20 mouse cellular contexts compared by ENCODE assay signal in genomic region chr7:83840076-83840475, GRCm38 (mm10). TPM values are rescaled to one million over a fixed set of nuclear protein-coding genes. Genes with fewer than 3 reads are reported as not detected.
DNase-seq lines count a peak whose midpoint lies in the region; ATAC-seq lines count a peak whose summit lies in the region.
"Had no signal": no experiment of that assay in that cellular context is flagged by ENCODE, and none has a peak within 500 bp of the region (broad histone marks: within the 10 kb centered on the region; RNA-seq: fewer than 3 reads in every experiment).

No protein-coding gene starts in this region.

- no peaks in the 10 kb centered on the region for H3K9me3 ChIP-seq in heart, embryonic 10.5 days
- H3K9me3 ChIP-seq in midbrain, embryonic 11.5 days (ENCODE audit: control insufficient read depth, low read length), result no peaks in the 10 kb centered on the region
- H3K9me3 ChIP-seq in midbrain, embryonic 13.5 days, result no peaks in the 10 kb centered on the region
- H3K9me3 ChIP-seq: G1E had no signal

- H3K27me3 ChIP-seq in heart, embryonic 10.5 days (ENCODE audit: insufficient read depth, poor library complexity, severe bottlenecking), result no peaks in the 10 kb centered on the region
- H3K27me3 ChIP-seq in midbrain, embryonic 11.5 days (ENCODE audit: control insufficient read depth, insufficient read depth, low read length), result no peaks in the 10 kb centered on the region
- H3K27me3 ChIP-seq in midbrain, embryonic 13.5 days, result no peaks in the 10 kb centered on the region
- H3K27me3 ChIP-seq: CH12.LX, Patski had no signal

- no peak overlapping the region for H3K4me2 ChIP-seq in midbrain, embryonic 11.5 days
- H3K4me2 ChIP-seq in midbrain, embryonic 13.5 days (replicated peaks), result no peak overlapping the region

- no peak overlapping the region for H3K4me3 ChIP-seq in heart, embryonic 10.5 days
- H3K4me3 ChIP-seq in midbrain, embryonic 11.5 days (ENCODE audit: low read depth, low read length), result no peak overlapping the region
- H3K4me3 ChIP-seq in midbrain, embryonic 13.5 days (replicated peaks), result no peak overlapping the region

- DNase-seq in heart, adult 11 months, result peak; percentile 73
- DNase-seq in heart, embryonic 10.5 days (ENCODE audit: low spot score), result no peak
- peak; percentile 69 for DNase-seq in midbrain, embryonic 11.5 days (ENCODE audit: low spot score, missing footprints)
- DNase-seq: adrenal gland, adult 2 months; adrenal gland, adult 8-10 months; adrenal gland, postnatal 10 days; adrenal gland, postnatal 14 days; adrenal gland, postnatal 25 days; adrenal gland, postnatal 36 days; B cell, adult 2 months; cerebellum, adult 11 months; cerebellum, adult 11-12 months; cerebellum, adult 18-20 months had no signal

- peaks cover 7% of the 10 kb centered on the region; the same call in 1 of the 2 replicates for H3K4me1 ChIP-seq in heart, embryonic 10.5 days
- H3K4me1 ChIP-seq in midbrain, embryonic 11.5 days (ENCODE audit: control insufficient read depth, insufficient read depth, low read length), result no peaks in the 10 kb centered on the region
- no peaks in the 10 kb centered on the region for H3K4me1 ChIP-seq in midbrain, embryonic 13.5 days (replicated peaks)

- no peaks in the 10 kb centered on the region for H3K36me3 ChIP-seq in heart, embryonic 10.5 days
- H3K36me3 ChIP-seq in midbrain, embryonic 11.5 days (ENCODE audit: control insufficient read depth, insufficient read depth, low read length), result no peaks in the 10 kb centered on the region
- H3K36me3 ChIP-seq in midbrain, embryonic 13.5 days, result no peaks in the 10 kb centered on the region
- H3K36me3 ChIP-seq: G1E had no signal

- WGBS in heart, embryonic 10.5 days, result 76% methylated on average over 2 of the region's 2 CpGs
- WGBS in midbrain, embryonic 11.5 days, result 74% methylated on average over 2 of the region's 2 CpGs
- WGBS in midbrain, embryonic 13.5 days, result 79% methylated on average over 2 of the region's 2 CpGs

- H3K27ac ChIP-seq in heart, embryonic 10.5 days, result no peak overlapping the region
- no peak overlapping the region for H3K27ac ChIP-seq in midbrain, embryonic 11.5 days (ENCODE audit: low read depth, low read length)
- H3K27ac ChIP-seq in midbrain, embryonic 13.5 days, result no peak overlapping the region

- H3K9ac ChIP-seq in midbrain, embryonic 11.5 days (ENCODE audit: low read length), result no peak overlapping the region
- no peak overlapping the region for H3K9ac ChIP-seq in midbrain, embryonic 13.5 days (replicated peaks)

- no peak for ATAC-seq in midbrain, embryonic 11.5 days (ENCODE audit: low FRiP score)
- ATAC-seq in midbrain, embryonic 13.5 days, result no peak
- ATAC-seq: activated CD4-positive, CD25-positive, alpha-beta regulatory T cell, adult 4 months; CD4-positive, CD25-positive, alpha-beta regulatory T cell, adult 4 months; Patski had no signal

RNA-seq across cellular contexts. Expression of gene Tlnrd1, which starts 44.0 kb away (rescaled TPM):
- 12.5 and 20.4 TPM in 2 replicates for polyA plus RNA-seq in heart, embryonic 10.5 days (2016; fragmentation: Nextera tagmentation; extraction: Ambion mirVana)
- 13.1 and 16.8 TPM in 2 replicates for polyA plus RNA-seq in midbrain, embryonic 11.5 days (2014; fragmentation: Nextera tagmentation; extraction: Ambion mirVana)
- 5.8 and 7.5 TPM in 2 replicates for polyA plus RNA-seq in midbrain, embryonic 13.5 days (2015; fragmentation: Nextera tagmentation; extraction: Ambion mirVana)

RNA-seq across cellular contexts. Expression of gene Mesd, which starts 44.2 kb away (rescaled TPM):
- 93.8 and 103 TPM in 2 replicates for polyA plus RNA-seq in heart, embryonic 10.5 days (2016; fragmentation: Nextera tagmentation; extraction: Ambion mirVana)
- 80.3 and 84.4 TPM in 2 replicates for polyA plus RNA-seq in midbrain, embryonic 11.5 days (2014; fragmentation: Nextera tagmentation; extraction: Ambion mirVana)
- polyA plus RNA-seq in midbrain, embryonic 13.5 days (2015; fragmentation: Nextera tagmentation; extraction: Ambion mirVana), result 68.6 and 69.6 TPM in 2 replicates

RNA-seq across cellular contexts. Expression of gene Cfap161, which starts 45.4 kb away (rescaled TPM):
- polyA plus RNA-seq in heart, embryonic 10.5 days (2016; fragmentation: Nextera tagmentation; extraction: Ambion mirVana), result 1.1 and 3.7 TPM in 2 replicates
- not detected in 2 replicates for polyA plus RNA-seq in midbrain, embryonic 11.5 days (2014; fragmentation: Nextera tagmentation; extraction: Ambion mirVana)
- polyA plus RNA-seq in midbrain, embryonic 13.5 days (2015; fragmentation: Nextera tagmentation; extraction: Ambion mirVana), result 0.26 and 0.89 TPM in 2 replicates
- polyA plus RNA-seq: activated CD4-positive, CD25-positive, alpha-beta regulatory T cell, adult 4 months; adrenal gland, adult 2 months; C2C12; CD4-positive, CD25-positive, alpha-beta regulatory T cell, adult 4 months; G1E; Patski had no signal
